Mouse (Mus musculus) embryo, embryonic 9.5 days (tissue): ENCODE measurements around the gene Gm10553.
"Not testable (repeated sequence)": the region's sequence is repeated elsewhere in the genome, so short reads cannot be mapped to it uniquely, and the experiment has no call there.

ENCODE experiments used
- DNase-seq: peaks from one replicate; pipeline ENCODE4 v3.0.0-alpha.2; 2017; ENCODE audit errors: extremely low spot score

Gm10553 gene

DNA sequence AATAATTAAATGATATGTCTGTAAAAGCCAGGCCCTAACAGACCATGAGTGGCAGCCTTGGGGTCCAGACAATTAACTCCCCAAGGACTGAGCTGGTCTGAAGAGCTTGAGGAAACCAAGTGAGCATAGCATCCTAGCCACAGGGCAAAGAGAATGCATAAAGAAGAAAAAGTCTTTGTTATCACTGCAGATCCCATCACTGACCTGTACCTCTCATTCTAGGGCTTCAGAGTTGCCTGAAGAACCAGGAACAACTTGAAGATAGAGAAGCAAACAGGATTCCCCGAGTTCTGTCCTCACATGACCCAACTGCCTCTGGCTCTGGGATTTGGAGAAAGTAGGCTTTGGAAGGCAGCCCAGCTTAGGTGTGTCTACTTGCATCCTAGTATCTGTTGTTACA is at the start of gene Gm10553:
Gene Gm10553 (plus strand): TSS at position 301 of the 400 bp plus-strand sequence.
- DNase-seq, result not testable (repeated sequence)

DNA sequence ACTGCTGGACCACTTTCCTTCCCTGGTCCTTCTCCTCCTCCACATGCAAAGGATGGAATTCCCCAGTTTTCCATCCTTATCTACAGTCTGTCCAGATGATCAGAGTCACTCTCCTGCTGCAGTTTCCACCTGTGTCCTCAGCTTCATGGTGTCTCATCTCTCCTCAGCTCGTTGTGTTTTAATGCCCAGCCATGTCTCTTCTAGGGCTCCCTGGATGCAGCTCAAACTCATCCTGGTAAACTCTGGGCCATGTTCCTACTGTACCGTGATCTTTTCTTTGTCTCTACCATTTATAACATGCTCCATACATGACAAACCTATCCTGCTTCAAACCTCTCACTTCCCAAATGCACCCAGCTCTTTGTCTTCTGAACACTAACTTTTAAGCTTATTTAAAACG is 28.3 kb upstream of the Gm10553 start:
- DNase-seq, result not testable (repeated sequence)

GRCm38 (mm10) chr1:85073099-85073498 is 26.9 kb upstream of the Gm10553 start:
- DNase-seq, result not testable (repeated sequence)

- DNase-seq, result not testable (repeated sequence)
These were observed 15.2 kb upstream of the Gm10553 start for GRCm38 (mm10) chr1:85084803-85085202.

- DNase-seq, result not testable (repeated sequence)
These were observed 13.8 kb upstream of the Gm10553 start for GRCm38 (mm10) chr1:85086211-85086610.

DNA sequence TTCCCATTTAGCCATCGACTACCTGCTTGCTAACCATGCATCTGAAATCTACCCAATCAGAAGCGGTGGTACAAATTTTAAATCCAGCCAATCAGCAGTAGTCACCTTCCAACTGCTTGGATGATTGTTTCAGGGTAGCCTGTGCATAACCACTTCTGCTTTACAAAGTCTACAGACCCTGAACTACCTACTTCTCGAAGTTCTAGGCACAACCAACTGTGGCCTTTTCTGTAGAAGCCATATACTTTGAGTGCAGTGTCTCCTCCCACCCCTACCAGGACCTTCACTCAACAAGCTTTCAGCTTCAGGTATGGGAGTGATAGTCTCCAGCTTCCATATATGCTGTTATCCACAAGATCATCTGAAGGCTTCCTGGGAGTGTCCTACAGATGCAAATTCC is 7.8 kb upstream of the Gm10553 start:
- not testable (repeated sequence) for DNase-seq

DNA sequence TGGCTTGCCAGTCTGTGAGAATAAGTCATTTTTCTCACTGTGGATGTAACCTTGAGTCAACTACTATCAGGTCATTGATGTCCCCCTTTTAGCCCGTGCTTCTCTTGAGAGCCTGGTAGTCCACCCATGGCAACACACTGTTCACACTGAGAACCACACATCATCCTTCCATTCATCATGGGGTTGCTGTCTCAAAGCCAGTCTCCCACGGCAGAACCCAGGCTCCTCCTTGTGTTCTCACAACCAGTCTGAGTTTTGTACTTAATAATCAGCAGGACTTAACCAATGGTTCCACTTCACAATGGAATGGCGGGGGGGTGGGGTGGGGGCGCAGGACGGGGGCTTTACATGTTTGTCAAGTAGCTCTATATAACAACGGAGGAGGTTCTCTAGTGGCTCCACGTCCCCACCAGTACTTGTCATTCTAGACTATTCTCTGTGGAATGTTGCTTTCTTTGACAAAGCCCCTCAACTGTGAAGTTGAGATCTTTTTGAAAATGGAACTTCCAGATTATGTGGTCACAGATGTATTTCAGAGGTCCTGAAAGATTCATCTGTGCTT is 6.9 kb upstream of the Gm10553 start:
- DNase-seq, result not testable (repeated sequence)

GRCm38 (mm10) chr1:85099081-85099480 is 883 bp upstream of the Gm10553 start:
- not testable (repeated sequence) for DNase-seq

DNA sequence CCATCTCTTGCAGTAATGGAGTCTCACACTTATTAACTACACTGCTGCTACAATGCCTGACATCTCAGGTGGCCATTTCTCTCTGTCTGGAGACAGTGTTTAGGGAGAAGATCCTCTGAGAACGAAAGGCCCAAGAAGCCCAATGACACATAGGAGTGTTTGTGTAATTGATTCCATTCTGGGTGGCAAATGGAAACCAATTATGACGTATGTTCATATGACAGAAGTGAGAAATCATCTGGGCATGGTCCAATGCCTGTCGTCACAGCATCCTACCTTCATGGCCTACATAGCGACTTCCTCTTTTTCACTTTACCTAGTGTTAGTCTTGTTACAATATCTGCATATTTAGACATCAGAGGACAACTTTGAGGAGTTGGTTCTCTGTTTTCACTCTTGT is 1.8 kb downstream of the Gm10553 start:
- DNase-seq, result not testable (repeated sequence)

DNA sequence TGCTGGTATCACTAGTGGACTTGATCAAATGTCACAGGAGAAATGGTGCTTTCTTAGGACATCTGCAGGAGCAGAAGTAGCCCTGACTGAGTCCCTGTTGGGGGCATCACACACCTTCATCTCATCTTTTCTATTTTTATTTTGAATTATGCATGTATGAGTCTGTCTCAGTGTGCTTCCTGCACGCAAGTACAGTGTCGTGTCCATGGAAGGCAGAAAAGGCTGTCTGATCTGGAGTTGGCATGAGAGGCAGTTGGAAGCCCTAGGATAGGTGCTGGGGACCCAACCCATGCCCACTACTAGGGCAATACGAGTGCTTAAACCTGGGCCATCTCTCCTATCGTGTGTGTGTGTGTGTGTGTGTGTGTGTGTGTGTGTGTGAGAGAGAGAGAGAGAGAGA is 5.4 kb downstream of the Gm10553 start:
- not testable (repeated sequence) for DNase-seq

DNA sequence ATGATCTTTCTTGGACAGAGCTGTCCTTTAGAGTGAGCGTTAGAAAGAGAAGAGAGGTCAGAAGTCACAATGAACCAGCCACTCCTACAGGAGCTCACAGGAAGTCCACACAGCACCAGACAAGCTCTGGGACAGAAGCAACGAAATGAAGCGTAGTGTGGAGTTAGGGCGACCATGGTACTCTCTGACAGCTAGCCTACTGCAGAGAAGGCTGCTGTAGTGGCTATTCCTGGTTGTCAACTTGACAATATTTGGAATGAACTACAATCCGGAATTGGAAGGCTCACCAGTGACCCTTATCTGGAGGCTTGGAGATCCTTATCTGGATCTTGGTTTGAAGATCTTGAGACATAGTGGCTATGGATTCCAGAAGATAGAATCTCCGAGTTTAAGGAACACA is 6.0 kb downstream of the Gm10553 start:
- not testable (repeated sequence) for DNase-seq

DNA sequence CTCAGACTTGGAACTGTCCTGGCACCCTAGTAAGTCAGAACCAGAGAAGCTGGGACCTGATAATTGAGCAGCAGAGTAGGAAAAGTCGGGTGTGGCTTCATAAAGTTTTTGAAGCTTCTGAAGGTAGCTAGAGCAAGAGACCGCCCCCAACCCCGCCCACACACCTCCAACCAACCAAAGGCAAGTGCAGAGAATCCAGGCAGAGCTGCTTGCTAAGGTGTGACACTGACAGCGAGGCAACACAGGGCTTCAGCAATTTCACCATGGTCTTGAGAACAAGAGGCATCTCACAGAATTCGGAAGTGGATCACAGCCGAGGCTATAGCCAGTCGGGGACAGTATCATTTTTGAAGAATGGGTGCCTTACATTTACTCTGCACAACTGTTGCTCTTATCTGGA is 9.8 kb downstream of the Gm10553 start, which contains the start of gene A530032D15Rik:
Gene A530032D15Rik (minus strand): TSS at position 101 of the 400 bp plus-strand sequence.
- not testable (repeated sequence) for DNase-seq

DNA sequence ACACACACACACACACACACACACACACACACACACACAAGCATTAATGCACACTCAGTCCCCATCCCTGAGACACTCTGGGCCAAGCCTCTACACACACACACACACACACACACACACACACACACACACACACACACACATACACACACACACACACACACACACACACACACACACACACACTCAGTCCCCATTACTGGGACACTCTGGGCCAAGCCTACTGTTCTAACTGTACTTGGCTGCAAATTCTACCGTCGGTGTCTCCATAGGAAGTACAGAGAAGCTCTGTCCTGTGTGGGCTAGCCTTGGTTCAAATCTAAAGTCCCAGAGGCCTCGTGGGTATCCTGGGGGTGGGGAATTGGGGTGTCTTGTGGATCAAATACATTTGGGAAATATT is 10.9 kb downstream of the Gm10553 start:
- DNase-seq, result not testable (repeated sequence)

DNA sequence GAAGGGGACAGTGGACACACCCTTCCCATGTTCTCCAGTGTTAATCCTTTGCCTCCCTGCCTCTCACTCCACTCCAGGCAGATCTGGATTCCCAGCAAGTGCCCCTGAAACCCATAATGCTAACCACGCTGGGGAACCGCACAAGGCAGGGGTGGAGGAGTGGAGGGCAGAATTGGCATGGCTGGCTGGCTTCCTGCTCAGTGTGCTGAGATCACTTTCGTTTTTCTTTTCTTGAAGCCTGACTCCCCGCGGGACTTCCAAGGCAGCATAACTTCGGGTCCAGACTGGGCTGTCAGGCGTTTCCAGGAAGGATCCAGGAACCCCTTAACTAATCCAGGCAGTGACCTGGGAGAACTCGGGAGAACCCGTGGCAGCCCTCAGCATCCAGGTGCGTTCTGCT is 11.6 kb downstream of the Gm10553 start:
- not testable (repeated sequence) for DNase-seq

GRCm38 (mm10) chr1:85112266-85112665 is 12.3 kb downstream of the Gm10553 start:
- not testable (repeated sequence) for DNase-seq

DNA sequence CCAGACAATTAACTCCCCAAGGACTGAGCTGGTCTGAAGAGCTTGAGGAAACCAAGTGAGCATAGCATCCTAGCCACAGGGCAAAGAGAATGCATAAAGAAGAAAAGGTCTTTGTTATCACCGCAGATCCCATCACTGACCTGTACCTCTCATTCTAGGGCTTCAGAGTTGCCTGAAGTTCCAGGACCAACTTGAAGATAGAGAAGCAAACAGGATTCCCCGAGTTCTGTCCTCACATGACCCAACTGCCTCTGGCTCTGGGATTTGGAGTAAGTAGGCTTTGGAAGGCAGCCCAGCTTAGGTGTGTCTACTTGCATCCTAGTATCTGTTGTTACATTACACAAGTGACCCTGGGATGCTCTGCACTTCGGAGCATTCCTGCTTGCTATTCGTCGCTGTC is 12.9 kb downstream of the Gm10553 start:
- not testable (repeated sequence) for DNase-seq

DNA sequence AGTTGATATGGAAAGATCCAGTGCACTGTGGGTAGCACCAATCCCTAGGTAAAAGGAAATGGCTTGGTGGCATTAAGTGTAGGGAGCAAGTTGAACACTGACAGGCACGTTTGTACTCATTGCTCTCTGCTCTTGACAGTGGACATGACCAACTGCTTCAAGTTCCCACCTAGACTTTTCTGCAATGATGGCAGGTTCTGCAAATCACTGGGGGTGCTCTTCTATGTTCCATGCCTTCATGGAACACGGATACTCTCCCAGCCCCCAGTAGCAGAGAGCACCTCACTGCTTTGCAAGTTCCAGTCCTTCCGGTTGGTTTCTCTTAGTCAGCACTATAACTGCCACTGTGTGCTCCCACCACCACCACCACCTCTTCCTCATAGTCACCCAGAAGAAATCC is 14.1 kb downstream of the Gm10553 start:
- DNase-seq, result not testable (repeated sequence)

- DNase-seq, result not testable (repeated sequence)
These were observed 14.9 kb downstream of the Gm10553 start for GRCm38 (mm10) chr1:85114666-85115402.

- not testable (repeated sequence) for DNase-seq
These were observed 17.6 kb downstream of the Gm10553 start for GRCm38 (mm10) chr1:85117537-85117936.

GRCm38 (mm10) chr1:85118341-85118740 is 18.4 kb downstream of the Gm10553 start:
- DNase-seq, result not testable (repeated sequence)

GRCm38 (mm10) chr1:85121841-85122240 is 21.9 kb downstream of the Gm10553 start:
- DNase-seq, result not testable (repeated sequence)

DNA sequence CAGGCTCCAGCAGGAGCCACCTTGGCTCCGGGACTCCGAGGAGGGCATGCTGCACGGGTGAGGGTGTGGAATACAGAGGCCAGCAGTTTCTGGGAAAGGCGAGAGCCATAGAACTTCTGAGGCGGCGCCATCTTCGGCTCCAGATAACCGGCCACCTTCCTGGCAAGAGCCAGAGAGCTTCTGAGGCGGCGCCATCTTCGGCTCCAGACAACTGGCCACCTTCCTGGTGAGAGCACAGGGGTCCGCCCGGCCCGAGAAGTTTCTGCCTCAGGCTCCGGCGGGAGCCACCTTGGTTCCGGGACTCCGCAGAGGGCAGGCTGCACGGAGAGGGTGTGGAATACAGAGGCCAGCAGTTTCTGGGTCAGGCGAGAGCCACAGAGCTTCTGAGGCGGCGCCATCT is 33.7 kb downstream of the Gm10553 start:
- not testable (repeated sequence) for DNase-seq
